In genomic region chr11:62511444-62512202, GRCm38 (mm10) we compare ENCODE assay signal across 16 mouse cellular contexts. TPM values are rescaled to one million over a fixed set of nuclear protein-coding genes. Genes with fewer than 3 reads are reported as not detected.
DNase-seq lines count a peak whose midpoint lies in the region; ATAC-seq and TF ChIP-seq lines count a peak whose summit lies in the region.
"Had no signal": no experiment of that assay in that cellular context is flagged by ENCODE, and none has a peak within 500 bp of the region (broad histone marks: within the 10 kb centered on the region; RNA-seq: fewer than 3 reads in every experiment).

No protein-coding gene starts in this region.

- no peak for DNase-seq in liver, postnatal 0 days
- DNase-seq in CH12.LX (ENCODE audit: extremely low read depth) (peak; percentile 16), ES-E14 (ENCODE audit: low read depth, low spot score) (peak; percentile 91)
- no peak for DNase-seq in right cerebral cortex, adult 18-20 months
- DNase-seq in layer of hippocampus, postnatal 10 days (ENCODE audit: low spot score in 2 of 2), result no peak
- DNase-seq: adrenal gland, adult 8-10 months; cerebellum, adult 8-10 months; gastrocnemius, postnatal 36 days; liver had no signal

- no peaks in the 10 kb centered on the region; the same call in 1 of the 2 replicates for H3K4me1 ChIP-seq in liver, postnatal 0 days (ENCODE audit: insufficient read depth)
- no peaks in the 10 kb centered on the region for H3K4me1 ChIP-seq in liver, embryonic 12.5 days
- H3K4me1 ChIP-seq in CH12.LX (ENCODE audit: control insufficient read depth in 1 of 2, insufficient read depth in 2 of 2) (peaks cover 0 to 20% of the 10 kb centered on the region in 2 experiments; a peak in 2 of 4 replicates), ES-E14 (ENCODE audit: control insufficient read depth in 2 of 2, insufficient read depth in 2 of 2, low read length in 2 of 2, poor library complexity in 1 of 2) (peaks cover 6 to 9% of the 10 kb centered on the region in 2 experiments; a peak in 2 of 4 replicates)
- H3K4me1 ChIP-seq in intestine, postnatal 0 days (replicated peaks; ENCODE audit: control insufficient read depth, insufficient read depth, low read length), result no peaks in the 10 kb centered on the region
- H3K4me1 ChIP-seq: forebrain, embryonic 13.5 days; hindbrain, embryonic 15.5 days; neural tube, embryonic 13.5 days had no signal

- no peak overlapping the region for H3K9ac ChIP-seq in liver, postnatal 0 days (replicated peaks)
- no peak overlapping the region for H3K9ac ChIP-seq in liver, embryonic 12.5 days
- H3K9ac ChIP-seq in CH12.LX (ENCODE audit: insufficient read depth, low read depth) (no peak overlapping the region), ES-E14 (ENCODE audit: insufficient read depth, low read depth, low read length, poor library complexity, severe bottlenecking) (peak overlapping the region; percentile 84)
- no peak overlapping the region for H3K9ac ChIP-seq in intestine, postnatal 0 days (ENCODE audit: low read depth, low read length)
- H3K9ac ChIP-seq: forebrain, embryonic 13.5 days; hindbrain, embryonic 15.5 days; neural tube, embryonic 13.5 days had no signal

- no peak for TF ChIP-seq EP300 in liver, postnatal 0 days (IDR thresholded peaks at IDR 0.05; ENCODE audit: low read depth)
- no peak for TF ChIP-seq EP300 in CH12.LX (IDR thresholded peaks at IDR 0.05; ENCODE audit: low read length)

- H3K36me3 ChIP-seq in liver, postnatal 0 days (replicated peaks; ENCODE audit: insufficient read depth, low read length), result no peaks in the 10 kb centered on the region
- no peaks in the 10 kb centered on the region for H3K36me3 ChIP-seq in liver, embryonic 12.5 days
- H3K36me3 ChIP-seq in CH12.LX (replicated peaks in 1 of 2; ENCODE audit: control insufficient read depth in 1 of 2, insufficient read depth in 1 of 2, low read length in 1 of 2), result peaks cover 3 to 31% of the 10 kb centered on the region in 2 experiments
- peaks cover 26% of the 10 kb centered on the region for H3K36me3 ChIP-seq in ES-E14 (ENCODE audit: control insufficient read depth, insufficient read depth, low read length, poor library complexity, severe bottlenecking)
- H3K36me3 ChIP-seq in intestine, postnatal 0 days (ENCODE audit: control insufficient read depth, insufficient read depth), result no peaks in the 10 kb centered on the region; the same call in 1 of the 2 replicates
- H3K36me3 ChIP-seq: hindbrain, embryonic 15.5 days; neural tube, embryonic 13.5 days had no signal

- 82% methylated on average over 13 of the region's 13 CpGs for WGBS in liver, postnatal 0 days (ENCODE audit: insufficient replicate concordance)
- WGBS in liver, embryonic 12.5 days (ENCODE audit: insufficient replicate concordance), result 85% methylated on average over 13 of the region's 13 CpGs
- WGBS in intestine, postnatal 0 days, result 74% methylated on average over 13 of the region's 13 CpGs

- H3K27ac ChIP-seq in liver, postnatal 0 days (ENCODE audit: low read depth), result no peak overlapping the region
- H3K27ac ChIP-seq in liver, embryonic 12.5 days, result no peak overlapping the region
- H3K27ac ChIP-seq in CH12.LX (ENCODE audit: insufficient read depth, low read depth), result no peak overlapping the region
- peak overlapping the region; percentile 100 for H3K27ac ChIP-seq in ES-E14 (ENCODE audit: insufficient read depth, low read depth, low read length, poor library complexity, severe bottlenecking)
- no peak overlapping the region for H3K27ac ChIP-seq in intestine, postnatal 0 days (ENCODE audit: low read depth, low read length)
- H3K27ac ChIP-seq: forebrain, embryonic 13.5 days; hindbrain, embryonic 15.5 days; neural tube, embryonic 13.5 days had no signal

- H3K4me2 ChIP-seq in liver, postnatal 0 days (ENCODE audit: low read depth, low read length), result no peak overlapping the region
- H3K4me2 ChIP-seq in liver, embryonic 12.5 days, result no peak overlapping the region
- H3K4me2 ChIP-seq in CH12.LX (ENCODE audit: insufficient read depth, low read depth, poor library complexity, severe bottlenecking), result no peak overlapping the region
- no peak overlapping the region for H3K4me2 ChIP-seq in intestine, postnatal 0 days (replicated peaks; ENCODE audit: low read depth)
- H3K4me2 ChIP-seq: forebrain, embryonic 13.5 days; heart, embryonic 11.5 days; hindbrain, embryonic 15.5 days; neural tube, embryonic 13.5 days had no signal

- no peaks in the 10 kb centered on the region for H3K79me2 ChIP-seq in CH12.LX (replicated peaks; ENCODE audit: control insufficient read depth, extremely low read depth, insufficient read depth, poor library complexity, severe bottlenecking)

- dilution Hi-C loops in CH12.LX (cut with MboI; ENCODE audit: extremely low pct_ligation_motif_present, extremely low pct_unique_long_range_greater_than_20kb, low sequenced_read_pairs), result no loop called here

- H3K4me3 ChIP-seq in liver, postnatal 0 days (ENCODE audit: low read depth, low read length), result no peak overlapping the region
- H3K4me3 ChIP-seq in liver, embryonic 12.5 days, result no peak overlapping the region
- H3K4me3 ChIP-seq in CH12.LX (replicated peaks in 1 of 3; ENCODE audit: low read depth in 2 of 3, low read length in 2 of 3, poor library complexity in 1 of 3), result no peak overlapping the region
- peak overlapping the region; percentile 25 to 73 for H3K4me3 ChIP-seq in ES-E14 (ENCODE audit: insufficient read depth in 1 of 2, low read depth in 1 of 2, low read length in 2 of 2, poor library complexity in 1 of 2, severe bottlenecking in 1 of 2)
- H3K4me3 ChIP-seq in intestine, postnatal 0 days (ENCODE audit: low read depth, low read length), result no peak overlapping the region
- H3K4me3 ChIP-seq: forebrain, embryonic 13.5 days; hindbrain, embryonic 15.5 days; neural tube, embryonic 13.5 days had no signal

- TF ChIP-seq POLR2A in CH12.LX (IDR thresholded peaks at IDR 0.05; ENCODE audit: low read depth, low read length), result no peak

- no peaks in the 10 kb centered on the region for H3K9me3 ChIP-seq in liver, postnatal 0 days (ENCODE audit: low read length)
- no peaks in the 10 kb centered on the region for H3K9me3 ChIP-seq in liver, embryonic 12.5 days (replicated peaks)
- H3K9me3 ChIP-seq in CH12.LX (replicated peaks; ENCODE audit: low read length), result peaks cover 4% of the 10 kb centered on the region
- no peaks in the 10 kb centered on the region for H3K9me3 ChIP-seq in ES-E14 (ENCODE audit: control insufficient read depth, insufficient read depth, low read depth, low read length)
- no peaks in the 10 kb centered on the region for H3K9me3 ChIP-seq in intestine, postnatal 0 days (ENCODE audit: control insufficient read depth)
- H3K9me3 ChIP-seq: forebrain, embryonic 13.5 days; hindbrain, embryonic 15.5 days; neural tube, embryonic 13.5 days had no signal

- 0 out of 2 replicates have a peak, but pooled peaks have one; percentile 14 for TF ChIP-seq CTCF in liver, postnatal 0 days (IDR thresholded peaks at IDR 0.05; ENCODE audit: low read depth)
- no peak for TF ChIP-seq CTCF in CH12.LX (conservative IDR thresholded peaks at IDR 0.05 in 1 of 2, IDR thresholded peaks at IDR 0.05 in 1 of 2; ENCODE audit: low read depth in 2 of 2, low read length in 2 of 2)
- TF ChIP-seq CTCF in intestine, postnatal 0 days (IDR thresholded peaks at IDR 0.05; ENCODE audit: low read depth), result peak; percentile 12; the same call in 1 of the 2 replicates

- no peaks in the 10 kb centered on the region for H3K27me3 ChIP-seq in liver, postnatal 0 days (ENCODE audit: insufficient read depth, low read length)
- H3K27me3 ChIP-seq in liver, embryonic 12.5 days (replicated peaks), result no peaks in the 10 kb centered on the region
- no peaks in the 10 kb centered on the region for H3K27me3 ChIP-seq in CH12.LX (replicated peaks)
- no peaks in the 10 kb centered on the region for H3K27me3 ChIP-seq in intestine, postnatal 0 days (replicated peaks; ENCODE audit: control insufficient read depth, insufficient read depth, low read length)
- H3K27me3 ChIP-seq: forebrain, embryonic 13.5 days; hindbrain, embryonic 15.5 days; neural tube, embryonic 13.5 days had no signal

- TF ChIP-seq RAD21 in CH12.LX (IDR thresholded peaks at IDR 0.05; ENCODE audit: low read depth, low read length), result no peak

- in situ Hi-C loops in CH12.LX (cut with MboI; ENCODE audit: low pct_ligation_motif_present, low pct_unique_long_range_greater_than_20kb, low sequenced_read_pairs) (no loop called here), ES-E14 (cut with MboI; ENCODE audit: low sequenced_read_pairs in 2 of 2, unreplicated experiment in 2 of 2) (no loop called here)

- ATAC-seq in liver, postnatal 0 days, result no peak
- no peak for ATAC-seq in liver, embryonic 12.5 days
- peak; percentile 33; the same call in 1 of the 2 replicates for ATAC-seq in intestine, postnatal 0 days
- ATAC-seq: CD4-positive, CD25-positive, alpha-beta regulatory T cell, adult 4 months; forebrain, embryonic 13.5 days had no signal

RNA-seq across cellular contexts. Expression of gene Cenpv, which starts 27.4 kb away (rescaled TPM):
- 9.8 and 14.0 TPM in 2 replicates for polyA plus RNA-seq in liver, postnatal 0 days (2015; fragmentation: Nextera tagmentation; extraction: Ambion mirVana)
- polyA plus RNA-seq in liver, embryonic 12.5 days (2016; fragmentation: Nextera tagmentation; extraction: Ambion mirVana), result 30.6 and 32.3 TPM in 2 replicates
- total RNA-seq in CH12.LX (2012; rRNA removed), result 98.8 and 107 TPM in 2 replicates
- total RNA-seq in CH12.LX (2014; rRNA removed), result 24.1 and 24.4 TPM in 2 replicates
- 24.9 and 33.6 TPM in 2 replicates for polyA plus RNA-seq in CH12.LX (2012; ENCODE audit: insufficient read length, low read depth)
- total RNA-seq in ES-E14 (2012; rRNA removed), result 66.5 and 68.0 TPM in 2 replicates
- polyA plus RNA-seq in intestine, postnatal 0 days (2015; fragmentation: Nextera tagmentation; extraction: Ambion mirVana), result 54.9 and 55.2 TPM in 2 replicates
- total RNA-seq in layer of hippocampus, postnatal 10 days (2021), result 10 to 100 TPM; 41.5 to 44.4 TPM

RNA-seq across cellular contexts. Expression of gene Ubb, which starts 39.3 kb away (rescaled TPM):
- 1,161 and 1,214 TPM in 2 replicates for polyA plus RNA-seq in liver, postnatal 0 days (2015; fragmentation: Nextera tagmentation; extraction: Ambion mirVana)
- 1,472 and 1,525 TPM in 2 replicates for polyA plus RNA-seq in liver, embryonic 12.5 days (2016; fragmentation: Nextera tagmentation; extraction: Ambion mirVana)
- 2,030 and 2,098 TPM in 2 replicates for total RNA-seq in CH12.LX (2012; rRNA removed)
- total RNA-seq in CH12.LX (2014; rRNA removed), result 929 and 1,092 TPM in 2 replicates
- polyA plus RNA-seq in CH12.LX (2012; ENCODE audit: insufficient read length, low read depth), result 1,487 and 1,562 TPM in 2 replicates
- 1,350 and 1,664 TPM in 2 replicates for total RNA-seq in ES-E14 (2012; rRNA removed)
- 2,405 and 2,440 TPM in 2 replicates for polyA plus RNA-seq in intestine, postnatal 0 days (2015; fragmentation: Nextera tagmentation; extraction: Ambion mirVana)
- total RNA-seq in layer of hippocampus, postnatal 10 days (2021), result 1,000 to 10,000 TPM; 1,541 to 1,698 TPM

RNA-seq across cellular contexts. Expression of gene Ncor1, which starts 53.3 kb away (rescaled TPM):
- polyA plus RNA-seq in liver, postnatal 0 days (2015; fragmentation: Nextera tagmentation; extraction: Ambion mirVana), result 48.1 and 52.0 TPM in 2 replicates
- 108 and 112 TPM in 2 replicates for polyA plus RNA-seq in liver, embryonic 12.5 days (2016; fragmentation: Nextera tagmentation; extraction: Ambion mirVana)
- total RNA-seq in CH12.LX (2012; rRNA removed) (83.8 and 93.7 TPM in 2 replicates), CH12.LX (2014; rRNA removed) (69.3 and 76.3 TPM in 2 replicates), ES-E14 (2012; rRNA removed) (186 and 206 TPM in 2 replicates)
- polyA plus RNA-seq in CH12.LX (2012; ENCODE audit: insufficient read length, low read depth), result 171 and 232 TPM in 2 replicates
- polyA plus RNA-seq in intestine, postnatal 0 days (2015; fragmentation: Nextera tagmentation; extraction: Ambion mirVana), result 114 and 140 TPM in 2 replicates
- 100 to 1,000 TPM; 250 to 284 TPM for total RNA-seq in layer of hippocampus, postnatal 10 days (2021)

RNA-seq across cellular contexts. Expression of gene Pigl, which starts 53.4 kb away (rescaled TPM):
- polyA plus RNA-seq in liver, postnatal 0 days (2015; fragmentation: Nextera tagmentation; extraction: Ambion mirVana), result 2.6 and 2.7 TPM in 2 replicates
- polyA plus RNA-seq in liver, embryonic 12.5 days (2016; fragmentation: Nextera tagmentation; extraction: Ambion mirVana), result 7.9 TPM in 2 replicates
- 5.2 and 5.6 TPM in 2 replicates for total RNA-seq in CH12.LX (2012; rRNA removed)
- 3.0 and 4.4 TPM in 2 replicates for total RNA-seq in CH12.LX (2014; rRNA removed)
- polyA plus RNA-seq in CH12.LX (2012; ENCODE audit: insufficient read length, low read depth), result 7.6 and 9.1 TPM in 2 replicates
- total RNA-seq in ES-E14 (2012; rRNA removed), result 21.9 and 25.8 TPM in 2 replicates
- 8.3 and 8.9 TPM in 2 replicates for polyA plus RNA-seq in intestine, postnatal 0 days (2015; fragmentation: Nextera tagmentation; extraction: Ambion mirVana)
- 1 to 10 TPM; 7.0 to 7.6 TPM for total RNA-seq in layer of hippocampus, postnatal 10 days (2021)

Comparison
In these comparisons a context has a peak if more than half of its experiments do, and no peak if none do; other contexts are left out.
1. DNase-seq: peak in CH12.LX (single experiment) and ES-E14 (single experiment); none in liver, postnatal 0 days (single experiment), right cerebral cortex, adult 18-20 months (single experiment) and layer of hippocampus, postnatal 10 days (0 of 2).
2. H3K4me3 ChIP-seq: peak in ES-E14 (2 of 2); none in liver, postnatal 0 days (single experiment), liver, embryonic 12.5 days (single experiment), CH12.LX (0 of 3) and intestine, postnatal 0 days (single experiment).
3. CTCF ChIP-seq: peak in liver, postnatal 0 days (single experiment) and intestine, postnatal 0 days (single experiment); none in CH12.LX (0 of 2).